Mouse (Mus musculus) midbrain, embryonic 16.5 days (tissue): Measurements from ENCODE around the gene BC035044. TPM values are rescaled to one million over a fixed set of nuclear protein-coding genes. Genes with fewer than 3 reads are reported as not detected.
"Not testable (repeated sequence)": the region's sequence is repeated elsewhere in the genome, so short reads cannot be mapped to it uniquely, and the experiment has no call there.

Experiments used
- ATAC-seq: fragments of 200-750 bp; cut with Nextera tagmentation; 2 replicates; pipeline ENCODE4 v1.8.0; 2017; ENCODE audit warnings: moderate TSS enrichment
- H3K27ac ChIP-seq: fragments of 300-500 bp; sonication (generic); 2 replicates; pipeline ENCODE4 v1.5.1; 2014; ENCODE audit warnings: mild to moderate bottlenecking, low read length, mixed read lengths
- H3K27me3 ChIP-seq: fragments of 300-500 bp; sonication (generic); 2 replicates; pipeline ENCODE4 v1.6.1; 2014; ENCODE audit warnings: low read depth, low read length, mixed read lengths; ENCODE audit not compliant: control insufficient read depth, insufficient read depth
- H3K36me3 ChIP-seq: fragments of 300-500 bp; sonication (generic); 2 replicates; pipeline ENCODE4 v1.6.1; 2014; ENCODE audit warnings: mild to moderate bottlenecking, low read length, moderate library complexity, mixed read lengths; ENCODE audit not compliant: control insufficient read depth, insufficient read depth
- H3K4me1 ChIP-seq: fragments of 300-500 bp; sonication (generic); 2 replicates; pipeline ENCODE4 v1.6.1; 2014; ENCODE audit warnings: mild to moderate bottlenecking, low read length, mixed read lengths; ENCODE audit not compliant: control insufficient read depth, insufficient read depth
- H3K4me2 ChIP-seq: fragments of 300-500 bp; sonication (generic); 2 replicates; pipeline ENCODE4 v1.6.1; 2014; ENCODE audit warnings: mild to moderate bottlenecking, low read length, mixed read lengths
- H3K4me3 ChIP-seq: fragments of 300-500 bp; sonication (generic); 2 replicates; pipeline ENCODE4 v1.5.1; 2014; ENCODE audit warnings: low read depth, mild to moderate bottlenecking, low read length, moderate library complexity, mixed read lengths
- H3K9ac ChIP-seq: fragments of 300-500 bp; sonication (generic); 2 replicates; pipeline ENCODE4 v1.6.1; 2014; ENCODE audit warnings: low read depth, low read length, mixed read lengths
- H3K9me3 ChIP-seq: fragments of 300-500 bp; sonication (generic); replicated peaks from 2 replicates; pipeline ENCODE4 v1.6.1; 2014; ENCODE audit warnings: mild to moderate bottlenecking, low read length, mixed read lengths; ENCODE audit not compliant: control insufficient read depth, poor library complexity, severe bottlenecking
- WGBS: fragments of 180-500 bp; shearing (Covaris S2); extraction: QIAGEN DNeasy Blood & Tissue Kit; methylation state at CpG from one replicate; pipeline ENCODE4 v1.1.7; 2014; 5-methylcytosine and 5-hydroxymethylcytosine counted together
- polyA plus RNA-seq: library from polyadenylated mRNA; unstranded; fragments of >200 nt; fragmentation: Nextera tagmentation; extraction: Ambion mirVana; gene quantifications from 2 replicates; pipeline ENCODE4 v1.2.1, GENCODE M21; 2015

Gene BC035044
- polyA plus RNA-seq, 1 experiment from 2014 or later = 0.23 TPM

GRCm38 (mm10) chr6:128826132-128826531 lies 64.8 kb downstream of the BC035044 start, which contains the start of the genes Gm44511 and Klrb1b:
TSS of gene Gm44511 (minus strand) at chr6:128826315.
TSS of gene Klrb1b (minus strand) at chr6:128826331.
- WGBS = 89% methylated on average over 6 of the region's 6 CpGs
- H3K27me3 ChIP-seq = no peaks in the 10 kb centered on the region
- no peaks in the 10 kb centered on the region for H3K9me3 ChIP-seq
- H3K36me3 ChIP-seq = no peaks in the 10 kb centered on the region
- no peak within 1 kb of the TSS for H3K4me2 ChIP-seq
- H3K9ac ChIP-seq = no peak within 1 kb of the TSS
- ATAC-seq = no peak
- no peak within 1 kb of the TSS for H3K4me3 ChIP-seq
- no peak within 1 kb of the TSS for H3K27ac ChIP-seq
- no peaks in the 10 kb centered on the region for H3K4me1 ChIP-seq

GRCm38 (mm10) chr6:128818083-128818802 lies 72.7 kb downstream of the BC035044 start:
- no peaks in the 10 kb centered on the region for H3K9me3 ChIP-seq
- no peak overlapping the region for H3K4me3 ChIP-seq
- no peak overlapping the region for H3K4me2 ChIP-seq
- 74% methylated on average over 4 of the region's 4 CpGs for WGBS
- no peaks in the 10 kb centered on the region for H3K4me1 ChIP-seq
- H3K27me3 ChIP-seq = no peaks in the 10 kb centered on the region
- no peak overlapping the region for H3K27ac ChIP-seq
- ATAC-seq = no peak
- no peak overlapping the region for H3K9ac ChIP-seq
- no peaks in the 10 kb centered on the region for H3K36me3 ChIP-seq

GRCm38 (mm10) chr6:128808532-128808931 lies 82.4 kb downstream of the BC035044 start:
- Histone ChIP-seq H3K4me1 (no peaks in the 10 kb centered on the region), H3K27me3 (no peaks in the 10 kb centered on the region), H3K4me2 (no peak overlapping the region), H3K36me3 (no peaks in the 10 kb centered on the region), H3K9ac (no peak overlapping the region), H3K9me3 (no peaks in the 10 kb centered on the region), H3K27ac (no peak overlapping the region), H3K4me3 (no peak overlapping the region)
- 86% methylated on average over 5 of the region's 5 CpGs for WGBS
- ATAC-seq = no peak

- no peak overlapping the region for H3K9ac ChIP-seq
- H3K27me3 ChIP-seq = no peaks in the 10 kb centered on the region
- 71% methylated on average over 3 of the region's 3 CpGs for WGBS
- H3K9me3 ChIP-seq = no peaks in the 10 kb centered on the region
- no peak overlapping the region for H3K4me2 ChIP-seq
- no peak for ATAC-seq
- no peaks in the 10 kb centered on the region for H3K36me3 ChIP-seq
- no peak overlapping the region for H3K4me3 ChIP-seq
- H3K4me1 ChIP-seq = no peaks in the 10 kb centered on the region
- no peak overlapping the region for H3K27ac ChIP-seq
Measured at GRCm38 (mm10) chr6:128807021-128807420, 83.9 kb downstream of the BC035044 start.

- not testable (repeated sequence) for H3K9ac ChIP-seq, H3K9me3 ChIP-seq, H3K4me3 ChIP-seq, H3K36me3 ChIP-seq, H3K27me3 ChIP-seq, ATAC-seq, H3K4me2 ChIP-seq, H3K4me1 ChIP-seq
- WGBS = 63% methylated on average over 7 of the region's 7 CpGs
- peak overlapping the region; percentile 42; the same call in 1 of the 2 replicates for H3K27ac ChIP-seq
Measured at GRCm38 (mm10) chr6:128804823-128805640, 85.9 kb downstream of the BC035044 start.

DNA sequence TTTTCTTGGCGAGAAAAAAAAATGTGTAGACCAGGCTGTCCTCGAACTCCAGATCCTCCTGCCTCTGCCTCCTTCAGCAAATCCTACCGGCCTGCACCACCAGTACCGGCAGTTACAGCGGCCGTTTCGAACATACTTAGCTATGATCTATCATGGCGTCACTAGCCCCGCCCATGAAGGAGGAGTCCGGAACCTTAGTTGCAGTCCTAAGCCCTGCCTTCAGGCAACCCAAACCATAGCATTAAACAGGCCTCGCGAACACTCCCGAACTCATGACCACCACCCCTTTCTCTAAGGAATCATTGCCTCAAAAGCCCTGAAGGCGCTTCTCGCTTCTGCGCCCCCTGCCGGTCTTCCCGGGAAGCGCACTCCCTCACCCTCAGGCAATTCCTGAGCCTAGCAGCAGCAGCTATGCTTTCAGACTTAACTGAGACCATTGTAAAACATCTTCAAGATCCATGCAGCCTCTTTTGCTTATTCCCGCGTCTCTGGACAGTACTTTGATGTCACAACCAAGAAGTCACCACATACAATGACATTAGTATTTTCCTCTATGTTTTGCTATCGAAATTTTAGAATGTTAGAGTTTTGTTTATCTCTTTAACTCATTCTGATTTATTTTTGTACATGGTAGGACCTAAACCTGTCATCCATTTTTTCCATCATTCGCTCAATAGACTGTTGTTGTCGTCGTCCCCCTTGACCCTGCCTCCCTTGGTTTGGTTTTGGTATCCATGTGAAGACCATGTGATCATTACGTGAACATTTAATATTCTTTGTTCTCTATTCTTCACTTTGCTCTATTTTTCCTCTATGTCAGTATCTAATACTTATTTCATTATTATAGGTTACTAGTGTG lies 87.7 kb downstream of the BC035044 start:
- ATAC-seq = peak; percentile 91
- H3K4me1 ChIP-seq = peaks cover 1% of the 10 kb centered on the region; the same call in 1 of the 2 replicates
- H3K9me3 ChIP-seq = no peaks in the 10 kb centered on the region
- peak overlapping the region; percentile 69 for H3K4me2 ChIP-seq
- peak overlapping the region; percentile 65 for H3K9ac ChIP-seq
- 6% methylated on average over 26 of the region's 26 CpGs for WGBS
- no peaks in the 10 kb centered on the region for H3K27me3 ChIP-seq
- H3K36me3 ChIP-seq = no peaks in the 10 kb centered on the region
- peak overlapping the region; percentile 46 for H3K4me3 ChIP-seq
- H3K27ac ChIP-seq = peak overlapping the region; percentile 89

DNA sequence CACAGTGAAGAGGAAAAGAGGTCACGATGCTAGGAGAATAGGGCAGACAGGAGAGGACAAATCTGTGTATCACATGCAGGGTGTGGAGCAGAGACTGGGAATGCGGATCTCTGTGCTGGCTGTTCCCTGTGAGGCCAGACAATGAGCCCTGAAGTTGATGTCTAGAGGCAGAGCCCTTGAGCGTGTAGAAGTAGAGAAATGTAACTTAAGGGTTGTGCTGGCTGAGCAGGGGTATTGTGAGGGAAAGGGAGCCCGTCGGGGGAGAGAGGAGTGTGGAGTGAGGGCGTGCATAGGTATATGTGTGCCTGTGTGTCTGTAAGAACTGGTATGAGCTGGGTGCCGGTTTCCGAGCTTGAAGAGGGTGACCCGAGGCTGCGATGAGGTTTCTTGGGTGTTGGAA lies 88.4 kb downstream of the BC035044 start:
- Histone ChIP-seq H3K9me3 (no peaks in the 10 kb centered on the region), H3K9ac (peak overlapping the region; percentile 65), H3K4me2 (peak overlapping the region; percentile 69), H3K36me3 (no peaks in the 10 kb centered on the region), H3K4me3 (peak overlapping the region; percentile 46), H3K4me1 (peaks cover 6% of the 10 kb centered on the region; the same call in 1 of the 2 replicates), H3K27ac (peak overlapping the region; percentile 89), H3K27me3 (no peaks in the 10 kb centered on the region)
- WGBS = 10% methylated on average over 10 of the region's 10 CpGs
- ATAC-seq = peak; percentile 49

GRCm38 (mm10) chr6:128800696-128801095 lies 90.2 kb downstream of the BC035044 start:
- H3K27me3 ChIP-seq, ATAC-seq, H3K9me3 ChIP-seq, H3K36me3 ChIP-seq, H3K9ac ChIP-seq, H3K4me3 ChIP-seq, H3K4me1 ChIP-seq: not testable (repeated sequence)
- WGBS = 74% methylated on average over 5 of the region's 5 CpGs
- H3K4me2 ChIP-seq = peak overlapping the region; percentile 39
- H3K27ac ChIP-seq = peak overlapping the region; percentile 66
